Mouse (Mus musculus): ENCODE results near the gene Stx4a.
"Not testable (repeated sequence)": the region's sequence is repeated elsewhere in the genome, so short reads cannot be mapped to it uniquely, and the experiment has no call there.

Gene Stx4a

DNA sequence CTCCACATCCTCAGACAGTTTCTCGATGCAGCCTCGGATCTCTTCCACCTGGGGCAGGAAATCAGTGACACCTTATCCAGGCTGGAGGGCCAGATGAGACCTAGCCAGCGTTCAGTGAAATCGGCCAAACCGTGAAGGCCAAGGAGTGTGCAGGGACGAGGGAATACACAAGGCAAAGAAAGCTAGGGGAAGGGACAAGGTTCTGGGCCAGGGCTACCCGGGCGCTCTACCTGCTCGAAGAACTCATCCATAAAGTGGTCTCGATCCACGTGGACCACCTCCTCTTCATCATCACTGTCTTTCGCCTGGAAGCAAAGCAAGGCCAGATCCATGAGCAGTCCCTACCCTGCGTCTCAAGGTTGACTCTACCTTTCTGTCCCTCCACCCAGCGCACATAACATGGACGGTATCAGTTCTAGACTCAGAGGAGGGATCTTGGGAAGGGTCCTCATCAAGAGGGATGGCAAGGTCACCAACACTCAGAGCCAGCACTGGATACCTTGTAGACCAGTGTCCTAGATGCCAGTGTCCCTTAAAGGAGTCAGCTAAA, 8.9 kb upstream of the Stx4a start:
- no peak for DNase-seq

DNA sequence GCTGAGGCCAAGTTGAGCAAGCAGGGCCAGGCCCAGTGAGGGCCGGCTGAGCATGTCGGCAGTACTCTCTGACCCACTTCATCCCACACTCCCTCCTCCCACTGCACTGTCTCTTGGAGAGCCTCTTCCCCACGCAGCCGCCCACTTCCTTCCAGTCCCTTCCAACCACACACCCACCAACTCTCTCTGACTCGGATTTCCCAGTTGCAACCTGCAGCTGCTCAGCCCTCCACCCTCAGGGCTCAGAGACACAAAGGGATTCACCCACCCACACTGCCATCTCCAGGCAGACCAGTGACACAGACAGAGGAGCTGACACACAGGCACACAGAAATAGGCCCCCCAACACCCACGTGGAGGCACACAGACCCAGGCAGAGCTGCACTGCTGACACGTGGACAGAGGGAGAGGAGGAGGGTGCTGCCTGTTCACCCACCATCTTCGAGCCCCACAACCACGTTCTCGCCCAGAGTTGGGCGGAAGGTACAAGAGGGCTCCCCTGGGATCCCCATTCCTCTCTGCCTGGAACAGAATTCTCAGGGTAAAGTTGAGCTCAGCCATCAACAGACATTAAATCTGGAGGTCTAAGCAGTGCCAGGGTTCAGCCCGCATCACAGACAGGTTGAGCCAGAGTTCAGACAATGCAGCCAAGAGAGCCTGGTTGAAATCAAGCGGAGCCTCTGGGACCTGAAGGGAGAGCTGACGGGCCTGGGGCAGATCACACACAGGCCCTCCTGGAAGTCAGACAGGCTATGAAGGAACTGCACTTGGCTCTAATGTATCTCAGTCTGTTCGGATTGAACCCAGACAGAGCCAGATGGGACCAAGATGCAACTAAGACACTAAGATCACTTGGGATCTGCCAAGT, 7.9 kb upstream of the Stx4a start:
- DNase-seq = no peak

DNA sequence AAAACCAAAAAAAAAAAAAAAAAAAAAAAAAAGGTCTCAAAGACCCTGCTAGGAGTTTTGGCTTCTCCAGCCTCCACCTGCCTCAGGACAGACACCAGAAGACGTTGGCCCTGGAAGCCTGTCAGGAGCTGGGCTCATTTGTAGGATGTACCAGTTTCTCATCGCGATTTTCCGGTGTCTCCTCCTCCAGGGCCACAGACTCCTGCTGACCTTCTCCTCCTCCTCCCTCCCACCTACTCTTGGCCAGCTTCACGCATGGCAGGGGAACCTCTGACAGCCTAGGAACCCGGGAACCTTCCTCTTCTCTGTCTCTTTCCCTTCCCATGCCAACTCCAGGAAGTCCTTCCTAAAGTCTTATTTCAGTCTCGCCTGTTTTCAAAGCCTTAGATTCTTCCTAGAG, 7.0 kb upstream of the Stx4a start:
- DNase-seq = no peak

DNA sequence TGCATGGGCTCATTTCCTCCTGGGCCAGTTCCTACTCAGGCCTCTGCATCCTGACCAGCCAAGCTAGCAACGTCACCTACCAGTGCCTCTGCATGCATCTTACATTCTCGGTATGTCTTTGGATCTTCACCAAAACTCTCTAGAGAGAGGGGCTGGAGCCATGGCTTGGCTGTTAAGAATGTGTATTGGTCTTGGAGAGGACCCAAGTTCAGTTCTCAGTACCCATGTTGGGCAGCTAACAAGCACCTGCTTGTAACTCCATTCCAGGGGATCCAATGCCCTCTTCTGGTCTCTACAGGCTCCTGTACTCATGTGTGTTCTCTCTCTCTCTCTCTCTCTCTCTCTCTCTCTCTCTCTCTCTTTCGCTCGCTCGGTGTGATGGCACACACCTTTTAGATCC, 6.3 kb upstream of the Stx4a start:
- DNase-seq = no peak

DNA sequence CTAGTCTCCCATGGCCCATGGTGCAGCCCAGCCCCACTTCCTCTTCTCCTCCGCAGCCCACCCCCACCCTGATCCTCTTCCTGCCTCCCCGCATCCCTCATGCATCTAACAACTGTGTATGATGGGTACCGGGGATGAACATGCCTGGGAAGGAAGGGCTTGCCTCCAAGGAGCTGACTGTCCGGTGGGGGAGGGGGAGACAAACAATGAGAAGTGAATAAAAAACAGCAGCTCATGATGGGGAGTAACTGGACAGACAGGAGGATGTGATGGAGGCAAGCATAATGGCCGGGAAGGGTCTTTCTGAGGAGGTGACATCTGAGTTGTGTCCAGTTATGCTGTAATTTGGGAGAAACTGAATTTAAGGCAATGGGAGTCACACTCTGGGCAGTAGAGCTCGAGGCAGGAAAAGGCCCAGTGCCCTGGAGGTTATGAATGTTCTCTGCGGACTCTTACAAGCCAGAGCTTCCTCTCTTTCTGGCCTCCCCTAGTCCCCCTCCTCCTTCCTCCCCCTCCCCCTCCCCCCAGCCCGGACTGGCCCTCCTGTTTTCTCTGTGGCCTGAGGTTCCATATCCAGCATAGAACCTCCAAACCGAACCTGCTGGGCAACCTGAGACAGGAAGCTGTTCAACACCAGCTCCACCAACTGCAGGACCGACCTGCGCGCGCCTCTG, 3.1 kb upstream of the Stx4a start:
- no peak for DNase-seq

DNA sequence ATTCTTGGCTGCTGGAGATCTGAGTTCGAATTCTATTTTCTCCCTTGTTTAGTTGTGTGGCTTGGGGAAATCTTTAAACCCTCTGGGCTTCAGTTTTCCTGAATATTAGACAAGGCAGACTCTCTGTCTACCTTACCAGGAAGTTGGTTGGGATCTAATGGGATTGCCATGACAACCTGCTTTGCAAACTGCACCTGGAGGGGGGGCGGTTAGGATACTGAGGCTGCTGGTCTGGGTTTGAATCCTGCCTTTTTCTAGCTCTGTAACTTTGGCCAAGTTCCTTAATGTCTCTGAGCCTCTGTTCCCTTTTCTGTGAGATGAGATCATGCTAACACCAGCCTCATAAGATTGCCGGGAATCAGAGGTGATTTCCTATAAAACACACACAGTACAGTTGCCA, 1.6 kb upstream of the Stx4a start:
- no peak for DNase-seq

DNA sequence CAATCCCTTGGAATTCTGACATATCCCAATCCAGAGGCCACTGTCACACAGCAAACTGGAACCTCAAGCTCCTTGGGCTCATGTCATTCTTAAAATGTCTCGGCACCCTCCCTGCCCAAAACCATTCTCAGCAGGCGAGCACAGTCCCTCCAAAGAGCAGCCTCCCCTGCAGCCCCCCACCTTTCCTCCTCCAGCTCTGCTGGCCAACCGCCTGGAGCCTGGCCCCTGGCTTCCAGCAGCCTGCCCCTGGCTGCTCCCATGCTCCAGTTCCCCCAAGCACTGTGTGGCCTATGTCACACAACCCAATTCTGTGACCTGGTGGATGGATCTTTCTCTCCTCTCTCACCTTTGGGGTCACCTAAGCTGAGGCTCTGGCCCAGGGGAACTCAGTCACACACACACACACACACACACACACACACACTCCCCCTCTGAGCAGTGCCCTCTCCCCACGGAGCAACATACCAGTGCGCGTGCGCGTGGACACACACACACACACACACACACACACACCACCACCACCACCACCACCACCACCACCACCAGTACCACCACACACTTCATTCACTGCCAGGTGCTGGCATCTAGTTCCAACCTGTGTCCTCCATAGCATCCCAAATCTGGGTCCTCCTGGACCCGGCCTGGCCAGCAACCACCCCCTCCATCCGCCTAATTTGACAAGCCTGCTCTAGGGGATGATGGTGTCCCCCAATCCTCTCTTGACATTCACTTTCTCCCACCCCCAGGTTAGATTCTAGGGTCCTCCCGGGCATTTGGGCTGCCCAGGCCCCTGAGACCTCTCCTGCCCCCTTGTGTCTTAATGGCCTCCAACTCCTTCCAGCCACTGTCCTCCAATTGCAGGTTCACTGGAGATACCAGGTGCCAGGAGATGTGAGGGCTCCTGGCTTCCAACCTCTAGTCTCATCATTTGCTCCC, 590 bp upstream of the Stx4a start:
- DNase-seq = no peak

DNA sequence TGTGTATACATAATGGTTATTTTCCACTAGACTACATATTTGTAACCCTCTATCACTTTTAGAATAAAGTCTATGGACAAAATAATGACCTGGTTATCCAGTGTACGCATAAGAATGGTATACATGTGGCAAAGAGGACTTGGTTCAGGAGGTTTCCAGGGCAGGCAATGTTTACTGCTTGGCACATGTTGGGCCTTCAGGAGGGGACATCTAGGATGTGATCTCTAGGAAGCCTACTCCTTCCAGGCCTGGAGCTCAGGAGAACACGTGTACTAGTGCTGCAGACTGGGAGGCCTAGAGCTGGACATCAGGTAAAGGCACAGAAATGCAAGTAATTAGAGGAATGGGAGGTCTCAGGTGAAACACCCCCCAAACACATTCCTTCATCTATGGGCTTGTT, 11.5 kb downstream of the Stx4a start:
- DNase-seq = no peak

DNA sequence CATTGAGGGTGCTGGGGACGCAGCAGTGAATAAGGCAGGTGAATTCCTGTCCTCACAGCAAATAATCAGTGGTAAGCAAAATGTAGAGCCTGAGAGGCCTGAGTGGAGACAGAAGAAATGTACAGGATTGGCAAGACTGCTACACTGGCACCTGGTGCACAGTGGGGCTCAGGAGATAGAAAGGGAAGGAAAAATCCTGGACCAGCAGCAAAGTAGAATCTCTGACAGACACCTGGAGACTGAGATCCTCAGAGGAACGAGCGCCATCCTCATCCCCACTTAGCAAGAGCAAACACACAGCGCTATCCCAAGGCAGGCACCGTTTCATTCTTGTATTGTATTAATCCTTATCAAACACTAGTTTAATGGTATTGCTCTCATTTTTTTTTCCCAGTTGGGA, 13.4 kb downstream of the Stx4a start:
- no peak for DNase-seq

DNA sequence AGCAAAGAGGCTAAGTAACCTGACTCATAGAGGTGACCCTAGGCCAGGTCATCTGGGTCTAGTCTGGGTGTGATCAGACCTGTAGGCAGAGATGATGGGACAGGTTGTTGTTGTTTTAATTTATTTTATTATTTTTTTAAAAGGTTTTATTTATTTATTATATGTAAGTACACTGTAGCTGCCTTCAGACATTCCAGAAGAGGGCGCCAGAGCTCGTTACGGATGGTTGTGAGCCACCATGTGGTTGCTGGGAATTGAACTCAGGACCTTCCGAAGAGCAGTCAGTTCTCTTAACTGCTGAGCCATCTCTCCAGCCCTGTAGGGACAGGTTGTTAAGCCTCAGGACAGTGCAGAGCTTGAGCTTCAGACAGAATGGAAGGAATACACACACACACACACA, 13.8 kb downstream of the Stx4a start:
- not testable (repeated sequence) for DNase-seq

DNA sequence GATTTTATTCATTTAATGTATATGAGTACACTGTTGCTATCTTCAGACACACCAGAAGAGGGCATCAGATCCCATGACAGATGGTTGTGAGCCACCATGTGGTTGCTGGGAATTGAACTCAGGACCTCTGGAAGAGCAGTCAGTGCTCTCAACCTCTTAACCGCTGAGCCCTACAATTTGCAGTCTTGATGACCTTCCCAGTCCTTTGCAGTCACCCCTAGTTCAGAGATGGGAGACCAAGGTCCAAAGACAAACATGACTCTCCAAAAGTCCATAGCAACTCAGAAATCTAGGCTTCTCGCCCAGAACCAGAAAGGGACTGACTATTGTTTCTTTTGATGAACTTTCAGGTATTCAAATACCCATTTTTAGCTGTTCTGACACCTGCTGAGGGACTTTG, 15.9 kb downstream of the Stx4a start:
- DNase-seq = not testable (repeated sequence)

DNA sequence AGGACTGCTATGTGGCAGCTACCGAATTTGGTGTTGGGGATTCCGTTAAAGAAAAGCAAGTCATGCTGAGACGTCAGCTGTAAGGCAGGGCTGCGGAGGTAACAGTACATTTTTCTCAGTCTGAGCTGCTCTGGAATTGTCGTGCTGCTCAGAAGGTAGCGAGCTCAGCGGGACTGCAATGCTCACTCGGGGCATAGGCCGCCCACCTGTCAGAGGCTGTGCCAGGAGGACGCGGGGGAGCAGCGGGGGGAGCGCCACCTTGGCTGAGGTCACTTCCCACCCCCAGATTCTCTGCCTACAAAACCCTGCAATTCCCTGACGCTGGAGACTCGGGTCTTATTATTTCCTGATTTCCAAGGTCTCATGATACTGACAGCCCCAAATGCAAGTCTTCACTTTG, 16.8 kb downstream of the Stx4a start:
- DNase-seq = peak; percentile 44 to 53

DNA sequence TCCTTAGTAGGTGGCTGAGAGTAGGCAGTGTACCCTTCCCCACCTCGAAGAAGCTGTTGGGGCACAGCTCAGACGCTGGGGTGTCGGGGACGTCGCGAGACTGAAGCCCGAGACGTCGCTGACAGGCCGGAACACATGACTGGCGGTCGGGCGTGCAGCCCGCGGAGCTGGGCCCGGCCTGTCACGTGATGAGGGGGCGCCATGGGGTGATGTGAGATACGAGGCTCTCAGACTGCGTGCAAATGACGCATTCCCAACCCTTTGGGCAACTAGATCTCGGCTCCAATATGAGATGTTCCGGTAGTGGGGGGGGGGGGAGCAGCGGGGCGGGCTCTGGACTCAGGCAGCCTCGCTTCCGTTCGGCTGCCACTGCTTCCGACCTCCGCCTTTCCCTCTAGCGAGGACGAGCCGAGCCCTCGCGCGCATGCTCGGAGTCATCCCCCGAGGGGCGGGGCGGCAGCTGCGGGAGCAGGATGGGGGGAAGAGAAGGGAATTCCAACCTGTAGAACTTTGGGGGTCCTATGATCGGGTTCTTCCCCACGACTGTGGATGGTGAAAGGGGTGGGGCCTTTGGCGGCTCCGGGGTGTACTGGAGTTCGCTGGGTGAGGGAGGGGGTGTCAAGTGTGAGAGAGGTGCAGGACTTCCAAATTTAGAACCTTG, 17.4 kb downstream of the Stx4a start:
- DNase-seq = peak; percentile 87 to 90

DNA sequence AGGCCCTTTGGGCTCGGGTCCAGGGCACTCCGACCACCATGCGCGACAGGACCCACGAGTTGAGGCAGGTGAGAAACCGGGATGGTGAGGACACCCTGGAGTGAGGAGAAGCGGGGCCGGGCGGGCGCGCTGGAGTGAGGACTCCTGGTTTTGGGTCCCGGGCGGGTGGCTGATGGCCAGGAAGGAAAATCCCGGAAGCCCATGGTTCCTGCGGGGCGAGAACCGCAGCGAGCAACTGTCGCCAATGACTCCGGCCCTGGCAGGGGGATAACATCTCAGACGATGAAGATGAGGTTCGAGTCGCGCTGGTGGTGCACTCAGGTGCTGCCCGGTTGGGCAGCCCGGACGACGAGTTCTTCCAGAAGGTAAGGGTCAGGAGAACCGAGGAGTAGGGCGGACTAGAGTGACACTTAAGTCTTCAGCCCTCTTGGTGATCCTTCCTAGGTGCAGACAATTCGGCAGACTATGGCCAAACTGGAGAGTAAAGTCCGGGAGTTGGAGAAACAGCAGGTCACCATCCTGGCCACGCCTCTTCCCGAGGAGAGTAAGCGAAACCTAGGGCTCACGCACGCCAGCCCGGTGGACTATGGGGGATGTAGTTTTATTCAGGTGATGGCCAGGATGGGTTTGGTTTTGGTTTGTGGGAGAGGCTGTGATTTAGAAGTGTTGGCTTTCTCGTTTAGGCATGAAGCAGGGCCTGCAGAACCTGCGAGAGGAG, 18.1 kb downstream of the Stx4a start:
- peak; percentile 67 to 75 for DNase-seq

DNA sequence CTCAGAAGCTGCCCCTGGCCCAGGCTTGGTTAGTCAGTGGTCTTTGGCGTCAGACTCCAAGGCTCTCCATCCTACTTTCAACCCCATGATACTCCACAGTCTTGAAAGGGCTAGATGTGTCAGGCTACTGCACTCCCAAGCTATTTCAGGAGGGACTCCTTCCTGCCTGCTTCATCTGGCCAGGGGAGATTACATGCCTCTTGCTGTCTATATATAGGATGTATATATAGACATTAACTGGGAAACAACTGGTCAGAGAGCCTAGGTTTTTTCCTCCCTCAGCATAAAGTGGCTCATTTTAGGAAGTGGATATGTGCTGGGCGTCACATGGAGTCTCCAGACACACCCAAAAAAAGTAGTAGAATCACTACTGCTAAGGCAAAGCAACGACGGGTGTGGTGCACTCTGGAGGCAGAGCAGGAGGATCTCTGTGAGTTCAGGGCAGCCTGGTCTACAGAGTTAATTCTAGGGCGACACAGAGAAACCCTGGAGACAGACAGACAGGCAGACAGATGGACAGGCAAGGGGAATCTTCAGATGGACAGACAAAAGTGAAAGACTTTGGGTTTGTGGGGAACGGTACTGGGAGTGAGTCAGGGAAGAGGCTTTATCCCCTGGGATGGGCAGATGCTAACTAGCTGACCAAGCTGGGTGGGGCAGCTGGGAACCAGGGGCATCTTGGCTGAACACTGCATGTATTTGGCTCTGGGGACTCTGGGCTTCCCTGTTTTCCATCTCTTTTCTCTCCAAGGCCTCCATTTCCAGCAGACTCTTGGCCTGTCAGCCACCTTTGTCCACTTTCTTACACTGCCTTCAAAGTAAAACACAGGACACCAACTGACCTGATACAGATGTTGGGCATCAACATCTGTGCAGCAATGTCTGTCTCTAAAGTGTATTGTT, 26.1 kb downstream of the Stx4a start:
- no peak for DNase-seq

DNA sequence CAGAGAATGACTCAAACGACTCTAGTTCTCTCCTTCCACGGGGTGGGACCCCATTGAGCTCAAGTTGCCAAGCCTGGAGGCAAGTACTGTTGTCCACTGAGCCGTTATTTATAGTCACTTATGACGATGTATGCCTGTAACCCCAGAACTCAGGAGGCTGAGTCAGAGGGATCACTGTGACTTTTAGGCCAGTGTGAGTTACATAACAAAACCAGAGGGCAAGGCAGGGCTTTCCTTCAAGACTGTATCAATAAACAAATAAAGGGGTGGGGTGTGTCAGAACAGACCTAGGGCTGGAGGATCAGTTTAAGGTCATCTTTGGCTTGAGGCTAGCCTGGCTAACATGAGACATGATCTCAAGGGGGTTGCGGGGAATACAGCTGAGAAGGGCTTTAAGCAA, 26.8 kb downstream of the Stx4a start:
- DNase-seq = no peak

DNA sequence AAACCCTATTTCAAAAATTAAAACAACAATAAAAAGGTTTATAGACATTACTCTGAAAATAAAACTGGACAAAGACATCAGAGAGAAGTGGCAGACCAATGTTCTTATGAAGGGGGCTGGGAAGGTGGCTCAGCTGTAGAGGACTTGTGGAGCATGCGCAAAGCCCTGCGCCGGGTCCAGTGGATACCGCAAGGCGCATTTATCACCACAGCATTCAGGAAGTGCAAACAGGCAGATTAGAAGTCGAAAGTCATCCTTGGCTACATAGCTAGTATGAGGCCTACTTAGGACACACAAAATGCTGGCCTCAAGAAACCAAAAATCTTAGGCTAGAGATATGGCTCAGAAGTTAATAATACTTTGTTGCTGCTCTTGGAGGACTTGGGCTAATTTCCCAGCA, 34.2 kb downstream of the Stx4a start:
- DNase-seq = no peak

DNA sequence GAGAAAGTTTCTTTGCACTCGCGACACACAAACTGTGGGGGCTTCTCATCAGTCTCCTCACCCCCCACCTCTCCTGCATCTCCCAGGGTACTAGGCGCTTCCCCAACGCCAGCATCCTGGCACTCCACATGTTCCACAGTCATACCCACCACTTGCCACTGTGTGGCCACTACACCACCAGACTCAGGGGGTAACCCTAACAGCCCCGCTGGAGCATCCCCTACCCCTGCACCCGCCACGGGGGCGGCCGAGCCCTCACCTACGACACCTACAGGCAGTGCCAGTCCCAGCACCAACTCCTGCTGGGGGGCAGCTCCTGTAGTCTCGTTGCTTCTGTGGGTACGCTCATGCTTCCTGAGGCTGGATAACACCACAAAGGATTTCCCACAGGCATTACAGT, 42.3 kb downstream of the Stx4a start:
- DNase-seq = no peak

DNA sequence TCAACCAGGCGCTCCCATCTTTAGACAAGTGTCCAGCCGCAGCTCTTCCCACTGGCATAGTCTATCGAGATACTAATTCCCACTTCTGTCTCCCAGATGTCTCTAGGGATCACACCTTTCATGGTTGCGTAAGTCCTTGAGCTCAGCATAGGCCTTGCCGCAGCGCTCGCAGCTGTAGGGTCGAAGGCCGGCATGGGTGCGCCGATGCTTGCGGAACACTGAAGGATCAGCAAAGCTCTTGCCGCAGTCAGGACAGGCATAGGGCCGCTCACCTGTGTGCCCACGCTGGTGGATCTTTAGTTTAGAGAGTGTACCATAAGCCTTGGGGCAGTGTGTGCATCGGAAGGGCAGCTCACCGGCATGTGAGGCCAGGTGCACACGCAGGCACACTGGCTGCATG, 43.5 kb downstream of the Stx4a start:
- no peak for DNase-seq

DNA sequence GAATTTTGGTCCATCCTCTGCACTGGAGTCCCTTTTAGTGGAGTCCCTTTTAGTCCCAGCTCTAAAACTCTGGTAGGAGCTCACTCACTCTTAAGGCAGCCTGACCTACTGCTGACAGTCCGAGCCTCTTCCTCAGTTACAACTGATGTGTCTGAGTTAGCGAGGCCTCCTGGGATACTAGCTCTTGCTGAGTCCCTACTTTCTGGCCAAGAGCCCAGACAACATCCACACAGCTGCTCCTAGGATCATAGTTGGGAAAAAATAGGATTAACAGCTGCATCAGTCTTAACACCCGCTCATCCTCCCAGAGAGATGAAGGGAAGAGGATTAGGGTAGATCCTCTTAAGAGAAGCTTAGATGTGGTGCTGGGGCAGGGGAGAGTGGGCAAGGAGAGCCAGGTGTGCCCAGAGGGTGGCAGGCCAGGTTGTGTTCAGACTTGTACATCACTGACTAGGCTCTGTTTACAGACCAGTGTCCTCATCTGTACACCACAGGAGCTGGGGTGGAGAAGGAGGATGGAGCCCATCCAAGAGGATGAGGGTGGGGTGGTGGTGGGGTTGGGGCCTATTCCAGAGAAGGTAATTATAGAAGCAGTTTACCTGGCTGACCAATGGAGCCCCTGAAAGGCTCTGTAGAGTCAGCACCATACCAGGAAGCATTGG, 45.2 kb downstream of the Stx4a start:
- no peak for DNase-seq

All from spleen, adult 18-20 months (tissue).